Mouse (Mus musculus) intestine, postnatal 0 days (tissue): ENCODE data around the gene Jhy. TPM values are rescaled to one million over a fixed set of nuclear protein-coding genes. Genes with fewer than 3 reads are reported as not detected.

ENCODE experiments used
- ATAC-seq: fragments of 200-750 bp; cut with Nextera tagmentation; 2 replicates; pipeline ENCODE4 v1.8.0; 2017; ENCODE audit warnings: mild to moderate bottlenecking, moderate TSS enrichment, moderate library complexity
- H3K27ac ChIP-seq: fragments of 300-500 bp; sonication (generic); 2 replicates; pipeline ENCODE4 v1.5.1; 2014; ENCODE audit warnings: mild to moderate bottlenecking, low read depth, low read length, moderate library complexity
- H3K27me3 ChIP-seq: fragments of 300-500 bp; sonication (generic); replicated peaks from 2 replicates; pipeline ENCODE4 v1.6.1; 2014; ENCODE audit warnings: low read length, mixed read lengths; ENCODE audit not compliant: control insufficient read depth, insufficient read depth
- H3K36me3 ChIP-seq: fragments of 300-500 bp; sonication (generic); 2 replicates; pipeline ENCODE4 v1.6.1; 2014; ENCODE audit warnings: mild to moderate bottlenecking, moderate library complexity; ENCODE audit not compliant: control insufficient read depth, insufficient read depth
- H3K4me1 ChIP-seq: fragments of 300-500 bp; sonication (generic); replicated peaks from 2 replicates; pipeline ENCODE4 v1.6.1; 2014; ENCODE audit warnings: antibody characterized with exemption, low read length, mixed read lengths; ENCODE audit not compliant: control insufficient read depth, insufficient read depth
- H3K4me2 ChIP-seq: fragments of 300-500 bp; sonication (generic); replicated peaks from 2 replicates; pipeline ENCODE4 v1.6.1; 2014; ENCODE audit warnings: low read depth, mild to moderate bottlenecking, moderate library complexity
- H3K4me3 ChIP-seq: fragments of 300-500 bp; sonication (generic); 2 replicates; pipeline ENCODE4 v1.5.1; 2014; ENCODE audit warnings: low read depth, low read length
- H3K9ac ChIP-seq: fragments of 300-500 bp; sonication (generic); 2 replicates; pipeline ENCODE4 v1.6.1; 2014; ENCODE audit warnings: mild to moderate bottlenecking, low read depth, low read length
- H3K9me3 ChIP-seq: fragments of 300-500 bp; sonication (generic); 2 replicates; pipeline ENCODE4 v1.6.1; 2016; ENCODE audit warnings: mixed run types; ENCODE audit not compliant: control insufficient read depth
- CTCF ChIP-seq: sonication (generic); IDR thresholded peaks from 2 replicates; pipeline ENCODE4 v1.5.1; 2016; ENCODE audit warnings: low read depth, mild to moderate bottlenecking, control low read depth, antibody characterized with exemption, moderate library complexity
- WGBS: fragments of 180-500 bp; shearing (Covaris S2); extraction: QIAGEN DNeasy Blood & Tissue Kit; methylation state at CpG from one replicate; pipeline ENCODE4 v1.1.7; 2014; 5-methylcytosine and 5-hydroxymethylcytosine counted together
- polyA plus RNA-seq: library from polyadenylated mRNA; unstranded; fragments of >200 nt; fragmentation: Nextera tagmentation; extraction: Ambion mirVana; gene quantifications from 2 replicates; pipeline ENCODE4 v1.2.1, GENCODE M21; 2015

Jhy gene
- polyA plus RNA-seq, 1 experiment from 2014 or later = 0.14 TPM

- 0 out of 2 replicates have a peak, but pooled peaks cover 3% of the 10 kb centered on the region for H3K27me3 ChIP-seq
- no peak overlapping the region for H3K27ac ChIP-seq
- no peak overlapping the region for H3K4me3 ChIP-seq
- no peaks in the 10 kb centered on the region for H3K9me3 ChIP-seq
- no peaks in the 10 kb centered on the region for H3K36me3 ChIP-seq
- 38% methylated on average over 6 of the region's 6 CpGs for WGBS
- TF ChIP-seq CTCF = peak; percentile 73
- H3K4me2 ChIP-seq = no peak overlapping the region
- ATAC-seq = no peak
- H3K9ac ChIP-seq = no peak overlapping the region
- H3K4me1 ChIP-seq = no peaks in the 10 kb centered on the region
Measured at GRCm38 (mm10) chr9:40982480-40982879, 18.6 kb upstream of the Jhy start.

DNA sequence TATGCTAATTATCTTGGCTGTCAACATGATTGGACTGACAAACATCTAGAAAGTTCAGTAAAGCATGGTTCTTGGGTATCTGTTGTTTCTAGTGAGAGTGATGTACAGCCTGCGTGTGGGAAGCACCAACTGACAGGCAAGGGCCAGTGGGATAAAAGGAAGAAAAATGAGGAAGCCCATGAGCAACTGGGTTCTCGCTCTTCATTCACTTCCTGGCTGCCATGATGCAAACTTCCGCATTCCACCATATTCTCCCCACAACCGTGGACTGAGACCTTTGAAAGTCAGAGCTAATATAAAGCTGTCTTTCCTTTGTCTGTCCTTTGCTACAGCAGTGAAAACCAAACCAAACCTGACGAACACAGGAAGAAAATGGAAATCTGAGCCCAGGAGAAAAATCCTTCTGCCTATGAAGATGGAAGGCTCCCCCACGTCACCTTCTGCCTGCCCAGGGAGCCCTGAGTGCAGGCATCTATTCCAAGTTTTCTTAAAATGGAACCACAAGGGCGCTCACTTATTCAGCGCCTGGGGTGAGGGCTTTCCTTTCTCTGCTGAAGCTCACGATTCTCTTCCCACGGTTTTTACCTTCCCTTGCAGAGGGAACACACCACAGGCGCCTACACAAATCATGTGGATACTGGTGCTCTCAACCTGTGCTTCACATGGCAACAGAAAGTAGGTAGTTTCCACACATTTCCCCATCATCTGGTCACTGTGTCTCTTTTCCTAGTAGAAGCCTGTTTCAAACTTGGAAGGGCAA is 10.3 kb upstream of the Jhy start:
- Histone ChIP-seq H3K4me2 (no peak overlapping the region), H3K27me3 (no peaks in the 10 kb centered on the region), H3K9ac (no peak overlapping the region), H3K9me3 (no peaks in the 10 kb centered on the region), H3K4me3 (no peak overlapping the region), H3K4me1 (no peaks in the 10 kb centered on the region), H3K27ac (no peak overlapping the region), H3K36me3 (no peaks in the 10 kb centered on the region)
- no peak for ATAC-seq
- TF ChIP-seq CTCF = no peak
- WGBS = 75% methylated on average over 11 of the region's 11 CpGs

- H3K4me3 ChIP-seq = peak overlapping the region; percentile 29; the same call in 1 of the 2 replicates
- no peaks in the 10 kb centered on the region for H3K4me1 ChIP-seq
- peaks cover 21% of the 10 kb centered on the region for H3K27me3 ChIP-seq
- no peak overlapping the region for H3K27ac ChIP-seq
- ATAC-seq = no peak
- no peaks in the 10 kb centered on the region for H3K36me3 ChIP-seq
- H3K9ac ChIP-seq = no peak overlapping the region
- H3K9me3 ChIP-seq = no peaks in the 10 kb centered on the region
- H3K4me2 ChIP-seq = peak overlapping the region; percentile 61
- TF ChIP-seq CTCF = no peak
- WGBS = 31% methylated on average over 7 of the region's 7 CpGs
Measured at GRCm38 (mm10) chr9:40964418-40964714, 448 bp upstream of the Jhy start.

GRCm38 (mm10) chr9:40961401-40961800 is 2.5 kb downstream of the Jhy start:
- H3K36me3 ChIP-seq = no peaks in the 10 kb centered on the region
- ATAC-seq = no peak
- no peak overlapping the region for H3K27ac ChIP-seq
- H3K4me2 ChIP-seq = no peak overlapping the region
- no peak for TF ChIP-seq CTCF
- peaks cover 21% of the 10 kb centered on the region for H3K27me3 ChIP-seq
- H3K9me3 ChIP-seq = no peaks in the 10 kb centered on the region
- H3K4me1 ChIP-seq = no peaks in the 10 kb centered on the region
- H3K4me3 ChIP-seq = no peak overlapping the region
- H3K9ac ChIP-seq = no peak overlapping the region
- WGBS = 68% methylated on average over 3 of the region's 3 CpGs

DNA sequence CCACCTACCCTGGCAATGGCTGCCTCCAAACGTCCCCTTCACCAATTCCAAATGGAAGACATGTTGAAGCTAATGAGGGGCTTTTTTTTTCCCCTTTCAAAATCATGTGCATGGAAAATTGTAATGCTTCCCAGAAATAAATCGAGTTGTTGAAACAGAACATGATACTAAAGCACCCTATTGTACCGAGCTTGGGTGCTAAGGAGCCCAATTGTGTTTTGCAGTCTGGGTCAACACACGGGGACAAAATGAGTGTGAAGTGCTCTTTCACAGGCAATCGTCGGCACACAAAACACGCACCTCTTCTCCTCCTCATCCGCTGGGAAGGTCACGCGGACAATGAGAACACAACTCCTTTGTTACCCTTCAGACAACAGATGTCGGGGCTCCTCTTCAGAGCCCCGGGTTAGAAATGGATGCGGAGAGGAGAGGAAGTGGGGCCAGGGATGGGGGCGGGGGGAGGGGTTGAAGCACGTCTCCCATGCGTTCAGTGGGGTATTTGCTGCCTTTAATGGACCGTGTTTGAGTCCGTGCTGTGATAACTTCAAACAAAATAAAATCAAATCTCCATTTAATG is 14.8 kb downstream of the Jhy start:
- WGBS = 47% methylated on average over 18 of the region's 18 CpGs
- Histone ChIP-seq H3K4me2 (no peak overlapping the region), H3K27me3 (no peaks in the 10 kb centered on the region), H3K4me1 (no peaks in the 10 kb centered on the region), H3K27ac (no peak overlapping the region), H3K9me3 (no peaks in the 10 kb centered on the region), H3K36me3 (no peaks in the 10 kb centered on the region), H3K9ac (no peak overlapping the region), H3K4me3 (no peak overlapping the region)
- ATAC-seq = no peak
- TF ChIP-seq CTCF = no peak

- TF ChIP-seq CTCF = no peak
Measured at GRCm38 (mm10) chr9:40948473-40948872, 15.4 kb downstream of the Jhy start.

More at GRCm38 (mm10) chr9:40948473-40948872, 15.4 kb downstream of the Jhy start:
- no peak overlapping the region for H3K27ac ChIP-seq
- ATAC-seq = no peak
- H3K36me3 ChIP-seq = no peaks in the 10 kb centered on the region
- no peak overlapping the region for H3K9ac ChIP-seq
- no peak overlapping the region for H3K4me3 ChIP-seq
- no peak overlapping the region for H3K4me2 ChIP-seq
- 90% methylated on average over 6 of the region's 6 CpGs for WGBS
- H3K9me3 ChIP-seq = no peaks in the 10 kb centered on the region
- H3K4me1 ChIP-seq = no peaks in the 10 kb centered on the region
- no peaks in the 10 kb centered on the region for H3K27me3 ChIP-seq
